Comparison of ENCODE assay signal across 10 mouse cellular contexts in genomic region chr7:126950647-126951615, GRCm38 (mm10). TPM values are rescaled to one million over a fixed set of nuclear protein-coding genes. Genes with fewer than 3 reads are reported as not detected.
DNase-seq lines count a peak whose midpoint lies in the region; ATAC-seq lines count a peak whose summit lies in the region.
"Had no signal": no experiment of that assay in that cellular context is flagged by ENCODE, and none has a peak within 500 bp of the region (broad histone marks: within the 10 kb centered on the region; RNA-seq: fewer than 3 reads in every experiment).

No protein-coding gene starts in this region.

- WGBS in kidney, embryonic 16.5 days = 7% methylated on average over 26 of the region's 26 CpGs
- WGBS in intestine, embryonic 15.5 days = 8% methylated on average over 26 of the region's 26 CpGs

- peaks cover 23% of the 10 kb centered on the region for H3K27me3 ChIP-seq in kidney, embryonic 16.5 days (ENCODE audit: insufficient read depth, low read length)
- H3K27me3 ChIP-seq in intestine, embryonic 15.5 days (replicated peaks) = peaks cover 31% of the 10 kb centered on the region

- peak overlapping the region; percentile 99 for H3K4me2 ChIP-seq in kidney, embryonic 16.5 days (replicated peaks; ENCODE audit: low read depth, low read length)
- H3K4me2 ChIP-seq in intestine, embryonic 15.5 days (replicated peaks) = peak overlapping the region; percentile 100

- H3K27ac ChIP-seq in kidney, embryonic 16.5 days (ENCODE audit: low read length) = no peak overlapping the region
- no peak overlapping the region for H3K27ac ChIP-seq in intestine, embryonic 15.5 days

- H3K9me3 ChIP-seq in kidney, embryonic 16.5 days (ENCODE audit: low read length) = no peaks in the 10 kb centered on the region
- no peaks in the 10 kb centered on the region for H3K9me3 ChIP-seq in intestine, embryonic 15.5 days

- DNase-seq in kidney, adult 18-20 months = no peak
- peak; percentile 45 to 55 for DNase-seq in cerebellum, postnatal 36 days
- DNase-seq in retina, embryonic 14.5 days (ENCODE audit: low spot score) = peak; percentile 22
- DNase-seq in testis, postnatal 14 days (ENCODE audit: low spot score) = no peak
- no peak for DNase-seq in natural killer cell, adult 2 months (ENCODE audit: low spot score in 2 of 2)
- DNase-seq in spleen, adult 12 weeks (ENCODE audit: low spot score) = no peak

- H3K4me3 ChIP-seq in kidney, embryonic 16.5 days (ENCODE audit: low read length) = peak overlapping the region; percentile 54
- peak overlapping the region; percentile 50 for H3K4me3 ChIP-seq in intestine, embryonic 15.5 days (replicated peaks)
- H3K4me3 ChIP-seq: erythroblast, embryonic 14.5 days had no signal

- ATAC-seq in kidney, embryonic 16.5 days (ENCODE audit: low FRiP score, low TSS enrichment) = no peak
- ATAC-seq in intestine, embryonic 15.5 days = no peak

- no peak overlapping the region for H3K9ac ChIP-seq in kidney, embryonic 16.5 days (replicated peaks; ENCODE audit: low read length)
- H3K9ac ChIP-seq in intestine, embryonic 15.5 days = no peak overlapping the region

- no peaks in the 10 kb centered on the region for H3K36me3 ChIP-seq in kidney, embryonic 16.5 days (ENCODE audit: insufficient read depth, low read length)
- no peaks in the 10 kb centered on the region for H3K36me3 ChIP-seq in intestine, embryonic 15.5 days

- peaks cover 8% of the 10 kb centered on the region for H3K4me1 ChIP-seq in kidney, embryonic 16.5 days (ENCODE audit: insufficient read depth, low read length)
- peaks cover 13% of the 10 kb centered on the region for H3K4me1 ChIP-seq in intestine, embryonic 15.5 days (replicated peaks)

RNA-seq across cellular contexts. Expression of gene Sez6l2, which starts 0.6 kb away (rescaled TPM):
- 0.86 and 1.6 TPM in 2 replicates for polyA plus RNA-seq in kidney, embryonic 16.5 days (2015; fragmentation: Nextera tagmentation; extraction: Ambion mirVana)
- 2.4 and 2.9 TPM in 2 replicates for polyA plus RNA-seq in intestine, embryonic 15.5 days (2015; fragmentation: Nextera tagmentation; extraction: Ambion mirVana)

RNA-seq across cellular contexts. Expression of gene Asphd1, which starts 1.5 kb away (rescaled TPM):
- polyA plus RNA-seq in kidney, embryonic 16.5 days (2015; fragmentation: Nextera tagmentation; extraction: Ambion mirVana) = 0.12 and 0.24 TPM in 2 replicates
- 0.32 and 0.46 TPM in 2 replicates for polyA plus RNA-seq in intestine, embryonic 15.5 days (2015; fragmentation: Nextera tagmentation; extraction: Ambion mirVana)
- polyA plus RNA-seq: erythroblast, embryonic 14.5 days; liver, embryonic 16.5 days had no signal

RNA-seq across cellular contexts. Expression of gene Kctd13, which starts 22.3 kb away (rescaled TPM):
- polyA plus RNA-seq in kidney, embryonic 16.5 days (2015; fragmentation: Nextera tagmentation; extraction: Ambion mirVana) = 16.5 and 17.7 TPM in 2 replicates
- 13.6 and 13.9 TPM in 2 replicates for polyA plus RNA-seq in intestine, embryonic 15.5 days (2015; fragmentation: Nextera tagmentation; extraction: Ambion mirVana)

RNA-seq across cellular contexts. Expression of gene Cdipt, which starts 24.8 kb away (rescaled TPM):
- 135 and 137 TPM in 2 replicates for polyA plus RNA-seq in kidney, embryonic 16.5 days (2015; fragmentation: Nextera tagmentation; extraction: Ambion mirVana)
- 123 and 136 TPM in 2 replicates for polyA plus RNA-seq in intestine, embryonic 15.5 days (2015; fragmentation: Nextera tagmentation; extraction: Ambion mirVana)

RNA-seq across cellular contexts. Expression of gene Cdiptos, which starts 25.0 kb away (rescaled TPM):
- 1.6 and 2.1 TPM in 2 replicates for polyA plus RNA-seq in kidney, embryonic 16.5 days (2015; fragmentation: Nextera tagmentation; extraction: Ambion mirVana)
- polyA plus RNA-seq in intestine, embryonic 15.5 days (2015; fragmentation: Nextera tagmentation; extraction: Ambion mirVana) = 0.98 and 2.3 TPM in 2 replicates
- polyA plus RNA-seq: erythroblast, embryonic 14.5 days had no signal

Comparison
In these comparisons a context has a peak if more than half of its experiments do, and no peak if none do; other contexts are left out.
1. DNase-seq: peak in cerebellum, postnatal 36 days (2 of 2) and retina, embryonic 14.5 days (single experiment); none in kidney, adult 18-20 months (single experiment), testis, postnatal 14 days (single experiment), natural killer cell, adult 2 months (0 of 2) and spleen, adult 12 weeks (single experiment).